Mouse (Mus musculus): ENCODE results near the gene Snx14.

Gene Snx14

GRCm38 (mm10) chr9:88340819-88341218 lies 97.9 kb downstream of the Snx14 start:
- DNase-seq: no peak

GRCm38 (mm10) chr9:88335839-88336238 lies 102.9 kb downstream of the Snx14 start:
- DNase-seq: no peak

GRCm38 (mm10) chr9:88332447-88332846 lies 106.3 kb downstream of the Snx14 start:
- no peak for DNase-seq

- no peak for DNase-seq
Observed at GRCm38 (mm10) chr9:88330316-88330715, 108.4 kb downstream of the Snx14 start.

- no peak for DNase-seq
Observed at GRCm38 (mm10) chr9:88329166-88329748, 109.5 kb downstream of the Snx14 start.

- no peak for DNase-seq
Observed at GRCm38 (mm10) chr9:88328666-88329065, 110.1 kb downstream of the Snx14 start.

GRCm38 (mm10) chr9:88326930-88327901 lies 111.5 kb downstream of the Snx14 start, which contains the start of gene Nt5e:
Gene Nt5e (plus strand): TSS chr9:88327197.
- peak; percentile 75 for DNase-seq
